Mouse (Mus musculus) adrenal gland, postnatal 10 days (tissue): ENCODE measurements around the gene Pgpep1. TPM values are rescaled to one million over a fixed set of nuclear protein-coding genes. Genes with fewer than 3 reads are reported as not detected.

ENCODE experiments used
- DNase-seq: peaks from one replicate; pipeline ENCODE4 v3.0.0; 2021; ENCODE audit warnings: mixed read lengths
- total RNA-seq, 2 experiments: library from RNA; stranded (reverse); gene quantifications; 2 replicates each; pipeline ENCODE4 v1.2.3; 2021

Pgpep1 gene
- total RNA-seq, 2 experiments from 2014 or later = 65.7 to 80.6 TPM

DNA sequence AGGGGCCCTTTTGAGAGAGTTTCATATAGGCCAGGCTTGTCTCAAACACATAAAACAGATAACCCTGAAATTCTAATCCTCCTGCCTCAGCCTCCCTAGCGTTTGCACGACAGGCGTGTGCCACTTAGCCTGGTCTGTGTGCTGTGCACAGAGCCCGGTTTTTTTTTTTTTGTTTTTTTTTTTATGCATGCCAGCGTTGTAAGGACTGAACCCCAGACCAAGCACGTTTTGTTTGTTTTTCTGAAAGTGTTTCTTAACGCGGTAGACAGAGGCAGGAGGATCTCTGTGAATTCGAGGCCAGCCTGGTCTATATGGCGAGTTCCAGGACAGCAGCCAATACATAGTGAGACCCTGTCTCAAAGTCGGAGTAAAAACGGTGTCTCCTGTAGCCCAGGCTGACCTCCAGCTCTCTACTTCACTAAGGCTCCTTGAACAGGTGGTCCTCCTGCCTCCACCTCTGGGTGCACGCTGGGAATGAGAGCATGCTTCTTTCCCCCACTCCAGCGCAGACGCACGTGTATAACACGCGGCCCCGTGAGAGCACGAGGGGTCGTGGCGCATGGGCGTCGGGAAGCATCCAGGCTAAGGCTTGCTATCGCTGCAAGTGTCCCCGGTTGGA lies 51.3 kb downstream of the Pgpep1 start, which contains the start of gene Ssbp4:
Ssbp4 (minus strand) TSS at position 124 of the 619 bp plus-strand sequence.
- no peak for DNase-seq

DNA sequence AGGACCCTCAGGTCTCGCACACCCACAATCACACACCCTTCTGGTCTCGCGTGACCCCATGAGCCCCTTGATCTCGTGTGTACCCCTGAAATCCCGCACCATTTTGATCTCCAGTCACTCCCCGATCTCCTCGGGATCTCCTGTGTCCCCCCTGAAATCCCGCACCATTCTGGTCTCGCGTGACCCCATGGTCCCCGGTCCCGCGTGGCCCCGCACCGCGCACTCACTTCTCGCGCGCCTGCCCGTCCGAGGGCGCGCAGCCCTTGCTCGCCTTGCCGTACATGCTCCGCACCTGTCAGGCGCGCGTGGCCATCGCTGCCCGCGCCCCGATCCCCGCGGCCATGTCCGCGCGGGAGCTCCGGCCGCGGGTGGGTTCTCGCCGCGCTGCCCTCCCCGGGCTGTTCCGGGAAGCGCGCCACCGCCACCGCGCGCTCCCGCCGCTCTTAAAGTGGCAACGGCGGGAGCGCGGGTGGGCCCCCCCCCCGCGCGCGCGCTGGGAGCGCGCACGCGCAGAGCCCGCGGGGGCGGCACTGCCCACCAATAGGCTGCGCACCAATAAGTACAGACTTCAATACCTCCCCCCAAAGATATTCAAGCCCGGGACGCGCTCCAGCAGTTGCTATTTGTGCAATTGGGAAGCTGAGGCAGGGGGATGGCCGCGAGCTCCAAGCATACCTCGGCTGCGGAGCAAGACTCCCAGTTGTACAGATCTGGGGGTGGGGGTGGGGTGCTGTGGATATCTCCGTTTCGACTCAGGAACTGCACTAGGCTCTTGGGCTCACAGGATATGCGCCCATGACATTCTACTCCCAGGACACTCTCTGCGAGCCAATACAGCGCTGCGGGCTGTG lies 52.1 kb downstream of the Pgpep1 start:
- DNase-seq = peak; percentile 68

DNA sequence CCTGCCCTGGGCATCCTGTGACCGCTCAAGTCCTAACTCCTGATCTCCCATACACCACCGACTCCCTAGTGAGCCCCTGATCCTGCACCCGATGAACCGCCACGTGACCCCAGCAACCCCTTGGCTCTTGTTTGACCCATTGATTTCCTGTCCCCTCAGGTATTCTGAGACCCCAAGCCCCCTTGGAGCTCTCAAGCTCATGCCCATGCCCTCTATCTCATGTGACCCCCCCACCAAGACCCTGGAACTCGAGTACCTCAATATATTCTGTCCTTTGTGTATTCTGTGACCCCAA lies 52.6 kb downstream of the Pgpep1 start:
- DNase-seq = peak; percentile 33

DNA sequence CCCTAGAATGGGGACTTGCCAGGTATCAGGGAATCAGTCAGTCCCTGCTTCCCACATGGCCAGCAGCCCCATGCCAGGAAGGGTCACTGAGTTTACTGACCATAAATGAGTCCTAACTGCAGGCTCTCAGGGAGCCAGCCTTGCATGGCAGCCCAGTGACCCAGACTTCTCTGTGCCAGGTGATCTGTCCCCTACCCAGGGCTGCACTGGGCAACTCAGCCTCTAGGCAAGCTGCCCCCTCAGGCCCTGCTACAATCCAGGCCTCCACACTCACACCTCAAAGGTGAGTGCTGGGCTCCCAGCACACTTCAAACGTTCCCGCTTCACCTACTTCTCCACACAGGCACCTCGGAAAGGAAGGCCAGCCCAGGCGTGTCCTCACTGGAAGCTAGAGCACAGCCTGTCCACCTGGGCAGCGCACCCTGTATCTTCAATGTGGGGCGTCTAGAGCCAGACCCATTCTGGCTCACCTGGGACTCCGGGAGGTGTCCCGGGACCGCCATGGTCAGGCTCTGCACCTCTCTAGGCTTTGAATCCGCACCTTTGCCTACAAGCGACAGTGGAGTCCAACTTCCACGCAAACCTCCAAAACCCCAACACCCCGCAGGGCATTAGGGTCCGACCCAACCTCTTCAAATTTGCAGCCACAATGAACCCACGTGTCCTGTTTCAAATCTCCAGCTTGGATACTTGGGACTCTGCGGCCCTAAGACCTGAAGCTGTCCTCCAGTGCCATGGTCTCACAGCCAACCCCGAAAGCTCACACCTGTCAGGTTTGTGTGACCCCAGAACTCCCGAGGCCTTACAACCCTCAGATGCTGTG lies 53.2 kb downstream of the Pgpep1 start:
- DNase-seq = no peak

DNA sequence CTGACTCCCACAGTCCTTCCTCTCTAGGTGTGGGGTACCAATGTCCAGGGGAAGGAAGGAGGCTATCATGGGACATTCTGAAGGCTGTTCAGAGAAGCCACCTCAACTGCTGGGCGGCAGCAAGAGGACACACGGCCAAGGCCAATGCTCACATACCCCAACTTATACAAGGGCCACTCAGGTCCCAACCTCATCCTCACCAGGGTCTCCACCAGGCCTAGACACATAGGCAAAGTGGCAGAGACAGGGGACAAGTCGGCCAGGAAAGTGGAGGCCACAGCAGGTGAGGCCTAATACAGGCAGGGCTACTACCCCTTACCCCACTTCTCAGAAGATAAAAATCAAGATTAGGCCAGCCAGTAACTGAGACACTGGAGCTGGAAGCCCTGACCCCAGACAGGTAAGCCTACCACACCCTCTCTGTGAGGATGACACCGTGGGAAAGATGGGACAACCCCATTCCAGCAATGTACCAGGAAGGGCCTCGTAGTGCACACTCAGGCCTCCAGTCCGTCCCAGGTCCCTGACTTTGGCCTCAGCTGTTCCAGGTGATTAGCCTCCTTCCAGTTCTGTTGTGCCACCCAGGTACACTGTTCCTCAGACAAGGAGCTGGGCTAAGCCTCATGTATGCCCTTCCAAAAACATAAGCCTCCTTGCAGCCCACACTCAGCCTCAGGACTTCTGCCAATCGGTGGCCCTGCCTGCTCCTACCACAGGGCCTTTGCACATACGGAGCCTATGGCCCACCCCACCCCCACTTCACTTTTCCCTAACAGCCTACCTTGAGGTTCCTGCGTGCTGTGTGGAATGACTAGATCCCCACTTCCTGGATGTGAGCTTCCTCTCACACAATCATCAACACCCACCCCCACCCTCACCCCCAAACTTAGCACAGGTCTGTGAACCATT lies 54.1 kb downstream of the Pgpep1 start:
- no peak for DNase-seq

DNA sequence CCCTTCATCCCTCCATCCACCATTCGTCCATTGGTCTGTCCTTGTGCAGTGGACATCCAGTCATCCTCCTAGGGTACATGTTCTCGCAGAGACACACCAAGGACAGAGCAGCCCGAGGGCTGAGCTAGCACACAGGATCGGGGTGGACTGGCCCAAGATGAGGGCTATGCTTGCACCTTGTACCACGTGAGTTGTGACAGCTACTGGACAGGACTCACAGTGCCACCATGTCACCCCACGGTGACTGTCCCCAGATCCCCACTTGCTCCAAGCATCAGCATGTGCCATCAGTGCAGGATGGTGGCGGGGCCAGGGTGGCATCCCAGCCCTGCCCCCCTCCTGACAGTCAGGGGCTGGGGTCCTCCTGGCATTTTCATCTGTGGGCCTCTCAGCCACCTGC lies 55.6 kb downstream of the Pgpep1 start:
- no peak for DNase-seq

DNA sequence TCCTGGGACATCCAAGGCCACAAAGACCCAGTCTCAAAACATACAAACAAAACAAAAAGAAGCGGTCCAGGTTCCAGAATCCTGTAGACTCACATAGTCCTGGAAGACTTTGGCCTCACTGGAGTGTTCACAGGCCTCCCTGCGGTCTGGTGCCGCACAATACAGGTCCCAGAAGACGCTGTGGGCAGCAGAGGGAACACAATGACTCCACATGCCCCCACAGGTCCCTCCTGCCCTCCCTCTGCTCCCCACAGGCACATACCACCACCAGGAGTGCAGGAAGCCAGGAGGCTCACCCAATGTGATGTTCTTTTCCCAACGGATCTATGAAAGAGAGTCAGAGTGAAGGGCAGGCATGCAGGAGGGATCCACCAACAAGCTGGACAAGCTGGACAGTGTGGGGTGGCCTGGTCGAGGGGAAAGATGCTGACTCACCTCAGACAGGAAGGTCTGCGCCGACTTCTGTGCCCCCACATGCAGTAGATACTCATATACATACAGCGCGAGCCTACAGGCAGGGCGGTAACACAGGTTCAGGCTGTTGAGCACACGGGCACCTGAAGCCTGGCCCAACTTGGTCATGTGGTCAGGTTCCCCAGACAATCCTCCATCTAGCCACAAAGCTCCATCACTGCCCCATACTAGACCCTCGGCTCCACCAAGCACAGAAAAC lies 57.9 kb downstream of the Pgpep1 start:
- no peak for DNase-seq

DNA sequence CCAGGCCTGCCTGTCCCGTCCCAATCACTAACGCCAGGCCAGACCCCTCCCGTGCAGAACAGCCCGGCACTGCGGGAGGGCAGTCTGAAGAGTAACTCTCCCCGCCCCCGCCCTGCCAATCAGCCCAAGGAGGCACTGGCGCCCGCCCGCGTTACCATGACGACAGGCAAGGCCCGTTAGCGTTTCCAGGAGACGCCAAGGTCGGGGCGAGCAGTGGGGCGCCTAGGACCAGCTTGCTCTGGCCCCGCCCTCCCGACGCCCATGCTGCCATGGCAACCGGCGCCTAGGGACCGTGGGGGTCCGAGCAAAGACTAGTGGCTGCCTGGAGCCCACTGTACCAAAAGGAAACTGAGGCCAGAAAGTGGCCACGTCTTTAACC lies 58.9 kb downstream of the Pgpep1 start:
- peak; percentile 94 for DNase-seq

DNA sequence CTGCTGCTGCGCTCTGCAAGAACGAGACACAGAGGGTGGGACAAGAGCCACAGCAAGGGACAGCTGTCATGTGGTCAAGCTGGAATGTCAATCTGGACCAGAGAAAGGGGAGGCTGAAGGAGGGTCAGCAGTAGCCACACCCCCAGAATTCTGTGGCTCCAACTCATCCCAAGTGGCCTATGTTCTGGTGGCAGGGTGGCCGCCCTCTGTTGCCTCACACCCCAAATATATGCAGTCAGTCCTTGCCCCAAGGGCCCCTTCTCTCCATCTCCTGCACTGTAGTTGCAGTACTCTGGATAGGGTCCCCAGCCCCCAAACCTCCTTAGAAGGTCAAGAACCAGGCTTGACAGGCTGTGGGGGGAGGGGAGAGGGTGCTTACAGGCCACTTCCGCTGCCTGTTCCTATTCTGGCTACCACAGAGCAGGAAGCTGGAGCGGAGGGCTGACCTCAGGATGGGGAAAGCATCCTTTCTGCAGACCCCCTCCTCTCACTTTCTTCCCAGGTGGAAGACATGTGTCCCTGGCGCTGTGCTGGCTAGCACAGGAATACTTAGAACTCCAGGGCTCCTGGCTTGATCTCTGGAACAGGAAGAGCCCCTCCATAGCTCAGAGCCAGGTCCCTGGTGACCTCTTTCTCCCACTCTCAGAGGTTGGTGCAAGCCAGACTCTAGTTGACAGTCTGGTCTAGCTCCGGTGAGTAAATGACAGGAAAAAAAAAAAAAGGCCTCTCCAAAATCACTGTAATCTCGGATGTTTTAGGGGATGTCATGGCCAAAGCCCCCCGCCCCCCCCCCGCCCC lies 59.5 kb downstream of the Pgpep1 start:
- peak; percentile 59 for DNase-seq

DNA sequence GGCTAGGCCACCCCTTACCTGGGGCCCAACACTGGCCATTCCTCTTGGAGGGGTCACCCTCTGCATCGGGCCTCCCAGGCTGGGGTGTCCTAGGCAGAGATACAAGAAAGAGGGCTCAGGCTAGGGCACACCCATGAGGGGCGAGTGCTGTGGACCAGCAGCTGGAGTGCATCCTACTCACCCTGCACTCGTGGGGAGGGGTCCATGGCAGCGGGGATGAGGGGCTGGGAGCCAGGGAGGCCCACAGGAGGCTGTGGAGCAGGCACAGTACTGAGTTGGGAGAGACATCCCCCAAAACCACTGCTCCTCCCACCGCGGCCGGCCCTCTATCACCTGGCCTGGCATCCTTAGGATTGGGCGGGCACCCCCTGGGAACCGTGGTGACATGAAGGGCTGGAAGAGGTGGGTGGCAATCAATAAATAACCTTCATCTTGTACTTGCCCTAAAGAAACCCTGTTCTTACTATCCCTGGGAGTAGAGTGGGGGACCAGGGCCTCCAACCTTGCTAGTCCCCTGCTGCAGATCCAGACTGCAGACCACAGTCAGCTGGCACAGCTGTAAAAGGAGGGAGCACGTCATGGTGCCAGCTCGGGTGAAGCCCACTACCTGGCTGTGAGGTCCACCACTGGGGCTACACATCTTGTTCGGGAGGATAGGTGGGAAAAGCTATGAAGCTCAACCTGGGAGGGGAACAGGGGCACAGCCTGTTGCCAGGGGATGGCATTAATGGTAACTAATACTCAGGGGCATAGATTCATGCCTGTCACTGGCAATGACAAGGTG lies 60.5 kb downstream of the Pgpep1 start:
- no peak for DNase-seq

DNA sequence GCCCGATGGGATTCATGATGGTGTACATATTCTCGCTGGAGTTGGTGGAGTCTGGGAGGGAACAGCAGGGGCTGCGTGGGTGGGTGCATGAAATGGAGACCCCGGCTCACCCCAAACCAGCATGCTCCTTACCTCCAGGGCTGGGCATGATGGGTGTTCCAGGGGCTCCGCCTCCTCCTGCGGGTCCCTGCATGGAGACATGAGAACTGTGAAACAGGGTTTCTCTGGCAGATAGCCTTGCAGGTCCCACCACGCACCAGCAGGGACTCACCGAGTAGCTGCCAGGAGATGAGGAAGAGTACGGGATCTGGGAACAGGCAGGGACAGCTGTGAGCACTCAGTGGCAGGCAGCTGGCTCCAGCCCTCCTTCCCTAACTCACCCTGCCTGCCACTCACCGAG lies 61.5 kb downstream of the Pgpep1 start:
- no peak for DNase-seq

DNA sequence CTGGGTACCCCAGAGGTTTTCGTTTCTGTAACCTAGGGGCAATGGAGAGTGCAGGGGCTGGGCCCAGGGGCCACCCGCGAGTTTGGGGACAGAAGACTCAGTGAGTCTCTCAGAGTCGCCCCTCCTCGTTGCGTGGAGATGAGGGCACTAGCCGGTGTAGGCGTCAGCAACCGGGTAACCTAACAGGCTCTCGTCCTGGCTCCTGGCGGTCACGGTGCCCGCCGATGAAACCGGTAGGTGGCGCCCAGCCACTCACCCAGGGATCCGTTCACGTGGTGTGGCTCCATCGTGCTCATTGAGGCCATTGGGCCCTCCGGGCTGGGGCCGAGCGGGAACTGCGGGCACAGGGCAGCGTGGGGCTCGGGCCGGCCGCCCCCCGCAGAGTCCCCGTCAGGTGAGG lies 61.9 kb downstream of the Pgpep1 start:
- DNase-seq = peak; percentile 92

DNA sequence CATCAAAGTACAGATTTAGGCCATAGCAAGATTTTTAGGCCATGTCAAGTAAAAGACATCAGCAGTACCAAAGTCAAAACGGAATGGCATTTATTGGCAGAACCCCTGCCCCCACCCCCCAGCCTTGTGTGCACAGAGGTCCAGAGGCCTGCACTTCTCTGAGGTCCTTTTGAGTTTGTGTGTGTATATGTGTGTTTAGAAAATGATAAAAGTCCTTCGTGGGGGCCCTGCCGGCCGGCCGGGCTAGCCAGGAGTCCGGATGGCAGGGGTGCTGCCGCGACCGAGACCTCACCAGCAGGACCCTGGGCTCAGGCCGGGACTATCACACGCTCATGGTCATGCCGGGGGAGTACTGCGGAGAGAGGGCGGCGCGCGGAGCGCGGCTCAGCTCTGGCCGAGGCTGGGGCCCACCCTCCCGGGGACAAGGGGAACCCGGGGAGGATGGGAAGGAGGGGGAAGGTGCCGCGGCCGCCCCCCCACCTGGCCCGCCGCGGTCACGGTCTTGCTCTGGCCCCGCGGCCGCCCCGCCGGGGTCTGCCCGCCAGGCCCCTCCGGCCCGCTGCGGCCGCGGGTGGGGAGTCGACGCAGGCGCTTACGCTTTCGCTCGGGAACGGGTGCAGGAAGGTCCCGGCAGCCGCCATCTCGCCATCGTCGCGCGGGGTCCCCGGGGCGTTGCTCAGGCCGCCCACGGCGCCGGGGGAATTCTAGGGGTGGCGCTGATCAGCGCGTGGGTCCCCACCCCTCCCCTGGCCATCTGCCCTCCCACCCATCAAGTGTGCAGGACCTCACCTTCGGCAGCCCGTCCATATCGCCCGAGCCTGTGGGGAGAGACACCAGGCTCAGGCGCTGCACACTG lies 62.5 kb downstream of the Pgpep1 start:
- no peak for DNase-seq

DNA sequence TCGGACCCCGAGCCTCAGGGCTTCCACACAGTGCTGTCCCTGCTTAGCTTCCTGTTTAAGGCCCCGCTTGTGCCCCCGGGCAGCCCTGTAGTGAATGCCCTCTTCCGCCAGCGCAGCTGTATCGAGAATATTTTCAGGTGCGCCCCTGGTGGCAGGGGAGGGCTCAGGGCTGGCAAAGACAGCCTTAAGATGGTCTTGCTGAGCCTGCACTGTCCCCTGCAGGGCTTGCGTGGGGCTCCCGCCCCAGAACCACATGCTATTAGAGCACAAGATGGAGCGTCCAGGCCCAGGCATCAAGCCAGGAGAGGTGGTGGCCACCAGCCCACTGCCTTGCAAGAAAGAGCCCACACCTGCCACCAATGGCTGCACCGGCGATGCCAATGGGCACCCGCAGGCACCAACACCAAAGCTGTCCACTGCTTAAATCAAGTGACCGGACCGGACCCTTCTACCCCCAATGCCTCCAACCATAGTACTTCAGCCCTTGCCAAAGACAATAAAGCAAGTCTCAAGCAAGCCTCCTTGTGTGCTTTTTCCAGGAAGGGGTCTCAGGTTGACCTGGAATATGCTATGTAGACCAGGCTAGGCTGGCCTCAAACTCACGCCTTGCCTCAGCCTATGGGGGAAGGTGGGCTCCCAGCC lies 63.3 kb downstream of the Pgpep1 start:
- no peak for DNase-seq
